Mouse (Mus musculus): ENCODE results near the gene Pcdh18.

DNA sequence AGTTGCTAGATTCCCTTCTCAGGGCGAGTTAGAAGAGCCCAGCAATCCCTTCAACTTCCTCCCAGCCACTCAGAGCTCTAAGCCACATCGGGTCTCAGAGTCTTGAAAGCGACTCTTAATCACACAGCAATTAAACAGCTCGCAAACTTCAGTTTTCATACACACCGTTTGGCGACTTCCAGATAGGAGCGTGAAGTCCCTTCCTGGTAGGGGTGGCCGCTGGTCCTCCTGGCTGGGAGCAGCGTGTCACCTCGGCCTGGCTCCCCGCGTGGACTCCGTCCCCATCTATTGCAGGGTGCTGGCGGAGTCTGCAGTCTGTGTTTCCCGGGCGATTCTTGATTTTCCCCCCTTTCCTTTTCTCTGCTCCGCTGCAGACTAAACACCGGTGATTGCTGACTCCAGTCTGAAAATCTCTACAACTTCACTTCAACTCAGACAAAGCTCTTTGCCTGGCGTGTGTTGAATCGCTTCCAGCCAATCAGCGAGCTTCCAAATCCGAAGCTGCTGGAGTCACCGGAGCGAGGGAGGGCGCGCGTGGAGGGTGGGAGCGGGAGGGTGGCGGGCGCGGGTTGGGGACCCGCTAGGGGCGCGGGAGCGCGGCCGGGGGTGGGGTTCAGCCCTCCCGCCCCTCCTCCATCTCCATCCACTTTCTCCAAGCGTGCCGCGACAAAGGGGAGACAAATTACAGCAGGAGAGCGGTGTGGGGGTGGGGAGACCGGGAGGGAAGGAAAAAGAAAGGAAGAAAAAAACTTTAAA lies at the start of gene Pcdh18:
- no peak for TF ChIP-seq GATA1 (IDR thresholded peaks at IDR 0.05; ENCODE audit: borderline replicate concordance, low read length)
- TF ChIP-seq CTCF (IDR thresholded peaks at IDR 0.05; ENCODE audit: low read depth, low read length): no peak
